Mouse (Mus musculus) stomach, postnatal 0 days (tissue): ENCODE measurements at regions not wholly inside any gene's neighbourhood (a gene's known extent, or its start where the extent isn't known, plus 50 kb on each side); places are given as distances from the start of the nearest gene placed in this dataset.

Experiments used
- ATAC-seq: fragments of 200-750 bp; cut with Nextera tagmentation; 2 replicates; pipeline ENCODE4 v1.8.0; 2017; ENCODE audit not compliant: low FRiP score, low TSS enrichment
- DNase-seq: peaks from one replicate; pipeline ENCODE4 v3.0.0-alpha.2; 2016; ENCODE audit warnings: low spot score
- H3K27ac ChIP-seq: fragments of 300-500 bp; sonication (generic); replicated peaks from 2 replicates; pipeline ENCODE4 v1.5.1; 2014; ENCODE audit warnings: mild to moderate bottlenecking, control low read depth
- H3K27me3 ChIP-seq: fragments of 300-500 bp; sonication (generic); 2 replicates; pipeline ENCODE4 v1.6.1; 2014; ENCODE audit warnings: low read length; ENCODE audit not compliant: control insufficient read depth, insufficient read depth
- H3K36me3 ChIP-seq: fragments of 300-500 bp; sonication (generic); 2 replicates; pipeline ENCODE4 v1.6.1; 2014; ENCODE audit warnings: low read length, mixed read lengths; ENCODE audit not compliant: control insufficient read depth, insufficient read depth
- H3K4me1 ChIP-seq: fragments of 300-500 bp; sonication (generic); replicated peaks from 2 replicates; pipeline ENCODE4 v1.6.1; 2014; ENCODE audit warnings: antibody characterized with exemption; ENCODE audit not compliant: control insufficient read depth, insufficient read depth
- H3K4me2 ChIP-seq: fragments of 300-500 bp; sonication (generic); replicated peaks from 2 replicates; pipeline ENCODE4 v1.6.1; 2014; ENCODE audit warnings: low read depth, mild to moderate bottlenecking, control low read depth, moderate library complexity
- H3K4me3 ChIP-seq: fragments of 300-500 bp; sonication (generic); 2 replicates; pipeline ENCODE4 v1.5.1; 2014; ENCODE audit warnings: low read depth, low read length, control low read depth
- H3K9ac ChIP-seq: fragments of 300-500 bp; sonication (generic); 2 replicates; pipeline ENCODE4 v1.6.1; 2014; ENCODE audit warnings: mild to moderate bottlenecking, low read length, control low read depth, mixed read lengths
- H3K9me3 ChIP-seq: fragments of 300-500 bp; sonication (generic); 2 replicates; pipeline ENCODE4 v1.6.1; 2016; ENCODE audit warnings: low read length; ENCODE audit not compliant: control insufficient read depth
- CTCF ChIP-seq: IDR thresholded peaks from 2 replicates; pipeline ENCODE4 v1.5.1; 2016; ENCODE audit warnings: antibody characterized with exemption, low read depth, mild to moderate bottlenecking, moderate library complexity
- EP300 ChIP-seq: optimal IDR thresholded peaks from 2 replicates; pipeline ENCODE3; 2016; ENCODE audit warnings: antibody characterized with exemption
- WGBS: fragments of 180-500 bp; shearing (Covaris S2); extraction: QIAGEN DNeasy Blood & Tissue Kit; methylation state at CpG from one replicate; pipeline ENCODE4 v1.1.7; 2014; 5-methylcytosine and 5-hydroxymethylcytosine counted together

- no peak for ATAC-seq
- Histone ChIP-seq H3K4me2 (no peak overlapping the region), H3K4me1 (no peaks in the 10 kb centered on the region), H3K9ac (no peak overlapping the region), H3K9me3 (no peaks in the 10 kb centered on the region), H3K27ac (no peak overlapping the region), H3K36me3 (no peaks in the 10 kb centered on the region), H3K4me3 (no peak overlapping the region), H3K27me3 (no peaks in the 10 kb centered on the region)
- DNase-seq, result no peak
- 91% methylated on average over 1 of the region's 1 CpGs for WGBS
- no peak for TF ChIP-seq EP300
- no peak for TF ChIP-seq CTCF
These were observed 582.4 kb downstream of the Nfib start for GRCm38 (mm10) chr4:82123101-82123500.

DNA sequence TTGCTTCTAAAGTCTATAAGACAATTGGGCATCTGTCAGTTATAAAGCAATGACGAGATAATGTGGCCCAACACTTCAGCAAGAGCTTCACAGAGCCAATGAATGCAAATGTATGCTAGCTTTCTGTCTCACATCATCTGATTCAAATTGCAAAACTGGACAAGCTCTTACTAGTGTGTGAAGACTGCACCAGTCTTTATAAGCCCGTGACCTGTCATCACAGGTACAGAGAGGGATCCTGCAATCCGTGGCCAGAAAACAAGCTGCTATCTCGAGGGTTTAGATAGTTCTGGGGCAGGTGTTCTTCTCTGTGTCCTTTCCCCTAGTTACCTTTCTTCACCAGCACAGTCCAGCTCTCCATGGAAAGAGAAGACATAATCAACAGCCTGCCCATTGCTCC lies 584.8 kb downstream of the Nfib start:
- 71% methylated on average over 4 of the region's 4 CpGs for WGBS
- Histone ChIP-seq H3K36me3 (no peaks in the 10 kb centered on the region), H3K4me2 (no peak overlapping the region), H3K9ac (no peak overlapping the region), H3K4me3 (no peak overlapping the region), H3K27ac (no peak overlapping the region), H3K9me3 (no peaks in the 10 kb centered on the region), H3K27me3 (no peaks in the 10 kb centered on the region), H3K4me1 (no peaks in the 10 kb centered on the region)
- DNase-seq (no peak), ATAC-seq (no peak)
- TF ChIP-seq EP300, result no peak
- TF ChIP-seq CTCF, result no peak

DNA sequence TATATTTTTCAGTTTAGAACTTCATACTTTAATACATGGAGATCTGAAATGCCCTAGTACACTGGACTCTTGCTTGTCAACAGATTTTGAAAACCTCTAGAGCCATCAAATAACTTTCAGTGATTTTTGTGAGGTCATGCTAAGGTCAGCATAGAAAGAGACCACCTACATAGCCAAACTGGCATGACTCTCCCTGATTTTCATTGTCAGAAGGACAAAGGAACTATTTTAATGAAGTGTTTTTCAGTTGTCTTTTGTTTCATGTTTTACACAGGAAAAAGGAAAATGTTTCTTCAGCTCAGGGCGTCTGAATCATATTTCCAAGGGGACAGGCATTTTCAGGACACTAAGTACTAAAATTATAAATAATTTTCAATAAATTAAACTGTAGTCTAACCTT lies 585.2 kb downstream of the Nfib start:
- H3K9me3 ChIP-seq, result no peaks in the 10 kb centered on the region
- no peak for DNase-seq
- WGBS, result 54% methylated on average over 1 of the region's 1 CpGs
- H3K27me3 ChIP-seq, result no peaks in the 10 kb centered on the region
- TF ChIP-seq EP300, result no peak
- no peak for TF ChIP-seq CTCF
- H3K27ac ChIP-seq, result no peak overlapping the region
- H3K4me3 ChIP-seq, result no peak overlapping the region
- no peaks in the 10 kb centered on the region for H3K4me1 ChIP-seq
- ATAC-seq, result no peak
- no peak overlapping the region for H3K4me2 ChIP-seq
- no peaks in the 10 kb centered on the region for H3K36me3 ChIP-seq
- H3K9ac ChIP-seq, result no peak overlapping the region

DNA sequence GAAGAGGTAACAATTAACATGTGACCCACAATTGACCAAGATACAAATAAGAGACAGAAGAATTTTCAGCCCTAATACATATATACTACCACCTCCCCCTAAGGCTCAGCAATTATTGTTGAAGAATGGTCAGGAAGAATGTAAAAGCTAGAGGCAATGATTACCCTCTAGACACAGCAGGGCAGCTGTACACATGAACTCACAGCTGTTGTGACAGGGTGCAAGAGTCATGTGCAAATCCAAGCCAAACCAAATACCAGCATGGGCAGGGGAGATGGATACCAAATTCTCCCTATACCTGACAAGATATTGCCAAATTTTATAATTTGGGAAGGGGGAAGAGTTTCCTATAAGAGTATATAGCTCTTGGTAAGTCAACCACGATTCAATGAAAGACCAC lies 603.7 kb downstream of the Nfib start:
- Histone ChIP-seq H3K27ac (no peak overlapping the region), H3K4me1 (no peaks in the 10 kb centered on the region), H3K36me3 (no peaks in the 10 kb centered on the region), H3K27me3 (no peaks in the 10 kb centered on the region), H3K9ac (no peak overlapping the region), H3K9me3 (no peaks in the 10 kb centered on the region), H3K4me2 (no peak overlapping the region), H3K4me3 (no peak overlapping the region)
- no peak for TF ChIP-seq EP300
- no peak for TF ChIP-seq CTCF
- 85% methylated on average over 1 of the region's 1 CpGs for WGBS
- no peak for DNase-seq
- no peak for ATAC-seq

GRCm38 (mm10) chr4:82099970-82100368 lies 605.6 kb downstream of the Nfib start:
- Histone ChIP-seq H3K4me2 (no peak overlapping the region), H3K4me1 (no peaks in the 10 kb centered on the region), H3K27me3 (no peaks in the 10 kb centered on the region), H3K4me3 (no peak overlapping the region), H3K36me3 (no peaks in the 10 kb centered on the region), H3K9me3 (no peaks in the 10 kb centered on the region), H3K9ac (no peak overlapping the region), H3K27ac (no peak overlapping the region)
- no peak for TF ChIP-seq EP300
- TF ChIP-seq CTCF, result no peak
- no peak for DNase-seq
- ATAC-seq, result no peak
- 57% methylated on average over 6 of the region's 6 CpGs for WGBS

- TF ChIP-seq CTCF, result no peak
- H3K27ac ChIP-seq, result no peak overlapping the region
- ATAC-seq, result no peak
- no peak overlapping the region for H3K9ac ChIP-seq
- WGBS, result 77% methylated on average over 13 of the region's 13 CpGs
- no peaks in the 10 kb centered on the region for H3K4me1 ChIP-seq
- H3K4me3 ChIP-seq, result no peak overlapping the region
- no peaks in the 10 kb centered on the region for H3K27me3 ChIP-seq
- H3K36me3 ChIP-seq, result no peaks in the 10 kb centered on the region
- no peaks in the 10 kb centered on the region for H3K9me3 ChIP-seq
- DNase-seq, result no peak
- H3K4me2 ChIP-seq, result no peak overlapping the region
These were observed 606.3 kb downstream of the Nfib start for GRCm38 (mm10) chr4:82098986-82099969.
